Mouse (Mus musculus) heart, adult 2 months (tissue): ENCODE measurements at regions not wholly inside any gene's neighbourhood (a gene's known extent, or its start where the extent isn't known, plus 50 kb on each side); places are given as distances from the start of the nearest gene placed in this dataset.

ENCODE experiments used
- CTCF ChIP-seq: fragments of 200-600 bp; IDR thresholded peaks from 2 replicates; pipeline ENCODE4 v1.8.1; 2022; ENCODE audit warnings: antibody characterized with exemption, mild to moderate bottlenecking, moderate library complexity
- EP300 ChIP-seq: fragments of 200-500 bp; IDR thresholded peaks from 2 replicates; pipeline ENCODE4 v1.6.1; 2011; ENCODE audit warnings: low read depth, low read length, control low read depth; ENCODE audit not compliant: insufficient read depth
- POLR2A ChIP-seq: fragments of 200-500 bp; IDR thresholded peaks from 2 replicates; pipeline ENCODE4 v1.6.1; 2011; ENCODE audit warnings: mild to moderate bottlenecking, low read depth, low read length, control low read depth; ENCODE audit not compliant: insufficient read depth

GRCm38 (mm10) chr5:116790419-116790818 lies 198.8 kb upstream of the Srrm4 start:
- TF ChIP-seq CTCF = no peak
- TF ChIP-seq POLR2A = no peak
- TF ChIP-seq EP300 = no peak
